Mouse (Mus musculus): ENCODE measurements around the gene Rem1. TPM values are rescaled to one million over a fixed set of nuclear protein-coding genes. Genes with fewer than 3 reads are reported as not detected.

The Rem1 gene
- polyA plus RNA-seq, 1 experiment: 0.48 TPM

DNA sequence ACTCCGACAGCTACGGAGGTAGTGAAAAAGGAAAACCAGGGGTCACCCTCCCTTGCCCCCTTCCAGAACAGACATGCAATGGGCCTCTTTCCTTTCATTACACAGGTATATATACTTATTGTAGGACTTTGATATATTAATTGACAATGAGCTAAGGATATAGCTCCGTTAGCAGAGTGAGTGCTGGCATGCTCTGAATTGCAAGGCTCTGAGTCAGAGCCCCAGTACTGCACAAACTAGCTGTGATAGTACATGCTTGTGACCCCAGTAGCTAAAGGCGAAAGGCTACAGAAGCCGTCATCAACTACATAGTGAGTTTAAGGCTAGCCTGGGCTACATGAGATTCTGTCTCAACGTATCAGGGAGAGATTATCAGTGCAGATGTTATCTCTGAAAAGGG lies 3.2 kb downstream of the Rem1 start:
- no peak for TF ChIP-seq CTCF (IDR thresholded peaks at IDR 0.05; ENCODE audit: borderline replicate concordance, extremely low read depth, insufficient read depth, insufficient read length)
- TF ChIP-seq POLR2A (IDR thresholded peaks at IDR 0.05; ENCODE audit: borderline replicate concordance, extremely low read depth, insufficient read depth, insufficient read length, poor library complexity, severe bottlenecking): no peak

DNA sequence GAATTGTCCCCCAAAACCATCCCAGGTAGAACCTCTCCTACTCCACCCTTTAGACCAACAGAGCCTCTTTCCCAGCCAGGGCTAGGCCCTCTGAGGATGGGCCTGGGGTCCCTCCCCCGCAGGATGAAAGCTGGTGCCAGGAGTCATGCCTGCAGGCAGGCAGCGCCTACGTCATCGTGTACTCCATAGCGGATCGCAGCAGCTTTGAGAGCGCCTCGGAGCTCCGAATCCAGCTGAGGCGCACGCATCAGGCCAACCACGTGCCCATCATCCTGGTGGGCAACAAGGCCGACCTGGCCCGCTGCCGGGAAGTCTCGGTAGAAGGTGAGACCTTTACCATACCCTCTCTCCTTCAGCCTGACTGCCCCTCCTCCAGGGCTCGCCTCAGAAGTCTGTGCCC lies 6.6 kb downstream of the Rem1 start:
- peak; percentile 53 for DNase-seq (ENCODE audit: low read depth)
- TF ChIP-seq CTCF (IDR thresholded peaks at IDR 0.05; ENCODE audit: borderline replicate concordance, extremely low read depth, insufficient read depth, insufficient read length) (no peak), POLR2A (IDR thresholded peaks at IDR 0.05; ENCODE audit: borderline replicate concordance, extremely low read depth, insufficient read depth, insufficient read length, poor library complexity, severe bottlenecking) (no peak)

More for the DNA sequence above, 3.2 kb downstream of the Rem1 start:
- DNase-seq (ENCODE audit: low read depth): no peak

DNA sequence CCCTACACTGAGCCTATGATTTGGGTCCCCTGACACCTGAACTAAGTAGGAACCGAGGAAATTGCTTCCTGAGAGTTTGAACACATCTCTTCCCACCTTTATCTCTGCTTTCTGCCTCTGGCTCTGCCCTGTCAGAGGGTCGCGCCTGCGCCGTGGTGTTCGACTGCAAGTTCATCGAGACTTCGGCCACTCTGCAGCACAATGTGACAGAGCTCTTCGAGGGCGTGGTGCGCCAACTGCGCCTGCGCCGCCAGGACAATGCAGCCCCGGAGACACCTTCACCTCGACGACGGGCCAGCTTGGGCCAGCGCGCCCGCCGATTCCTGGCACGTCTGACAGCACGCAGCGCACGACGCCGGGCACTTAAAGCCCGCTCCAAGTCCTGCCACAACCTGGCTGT lies 7.6 kb downstream of the Rem1 start:
- no peak for TF ChIP-seq CTCF (IDR thresholded peaks at IDR 0.05; ENCODE audit: borderline replicate concordance, extremely low read depth, insufficient read depth, insufficient read length)
- no peak for TF ChIP-seq POLR2A (IDR thresholded peaks at IDR 0.05; ENCODE audit: borderline replicate concordance, extremely low read depth, insufficient read depth, insufficient read length, poor library complexity, severe bottlenecking)
- no peak for DNase-seq (ENCODE audit: low read depth)

DNA sequence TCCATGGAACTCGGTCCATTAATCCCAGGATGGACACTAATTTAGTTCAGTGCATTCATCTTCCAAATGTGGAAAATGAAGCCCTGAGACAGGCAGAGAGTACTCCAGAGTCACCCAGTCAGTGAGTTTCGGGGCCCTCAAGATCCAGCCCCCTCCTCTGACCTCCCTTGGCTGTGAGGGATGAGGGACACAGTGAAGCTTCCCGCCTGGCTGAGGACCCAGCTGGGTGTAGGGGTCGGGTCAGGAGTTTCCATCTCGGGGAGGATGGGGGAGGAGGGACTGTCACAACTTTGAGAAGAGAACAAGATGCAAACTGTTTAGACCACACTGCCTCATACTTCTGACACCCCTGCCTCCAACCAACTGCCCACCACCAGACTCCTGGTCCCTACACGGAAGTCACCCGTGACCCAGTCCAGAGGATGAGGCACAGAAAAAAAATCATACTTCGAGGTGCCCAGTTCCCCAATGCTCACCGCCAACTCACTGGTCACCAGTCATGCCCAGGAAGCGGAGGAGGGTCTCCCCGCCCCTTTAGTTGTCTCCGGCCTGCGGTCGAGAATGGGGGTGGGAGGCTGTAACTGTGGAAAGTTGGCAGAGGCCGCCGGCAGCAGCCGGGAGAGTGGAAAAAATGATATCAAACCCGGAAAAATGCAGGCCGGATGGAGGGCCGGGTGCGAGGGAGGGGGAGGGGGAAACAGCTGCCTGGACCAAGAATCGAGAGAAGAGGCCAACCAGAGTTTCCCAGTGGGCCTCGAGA lies 9.7 kb downstream of the Rem1 start:
- DNase-seq (ENCODE audit: low read depth): no peak
- TF ChIP-seq POLR2A (IDR thresholded peaks at IDR 0.05; ENCODE audit: borderline replicate concordance, extremely low read depth, insufficient read depth, insufficient read length, poor library complexity, severe bottlenecking): no peak
- TF ChIP-seq CTCF (IDR thresholded peaks at IDR 0.05; ENCODE audit: borderline replicate concordance, extremely low read depth, insufficient read depth, insufficient read length): no peak

DNA sequence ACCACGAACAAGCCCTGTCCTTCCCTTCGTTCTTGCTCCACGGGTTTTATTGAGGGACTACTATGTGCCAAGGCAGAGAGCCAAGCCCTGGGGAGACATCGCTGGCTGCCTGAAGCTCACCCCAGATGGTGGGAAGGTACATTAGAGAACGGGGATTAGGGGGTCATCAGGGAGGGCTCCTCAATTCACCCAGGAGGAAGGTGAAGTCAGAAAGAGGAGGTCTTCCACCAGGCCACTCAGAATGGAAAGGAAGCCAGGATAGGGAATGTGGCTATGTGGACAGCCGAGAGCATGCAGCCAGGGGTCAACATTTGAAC lies 10.2 kb downstream of the Rem1 start:
- no peak for DNase-seq (ENCODE audit: low read depth)
- TF ChIP-seq POLR2A (IDR thresholded peaks at IDR 0.05; ENCODE audit: borderline replicate concordance, extremely low read depth, insufficient read depth, insufficient read length, poor library complexity, severe bottlenecking) (no peak), CTCF (IDR thresholded peaks at IDR 0.05; ENCODE audit: borderline replicate concordance, extremely low read depth, insufficient read depth, insufficient read length) (no peak)

DNA sequence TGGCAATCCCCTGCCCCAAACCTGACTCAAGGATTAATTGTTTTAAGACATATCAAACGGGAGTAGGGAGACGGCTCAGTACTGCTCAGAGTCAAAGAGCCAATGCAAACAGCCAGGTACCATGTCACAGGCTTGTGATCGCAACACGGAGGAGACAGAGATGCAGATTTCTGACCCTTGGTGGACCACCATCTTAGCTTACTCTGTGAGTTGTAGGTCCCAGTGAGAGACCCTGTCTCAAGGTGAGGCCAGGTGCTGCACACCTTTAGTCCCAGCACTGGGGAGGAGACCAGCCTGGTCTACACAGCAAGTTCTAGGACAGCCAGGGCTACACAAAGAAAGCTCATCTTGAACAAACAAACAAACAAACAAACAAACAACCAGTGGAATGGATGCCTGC lies 10.6 kb downstream of the Rem1 start:
- TF ChIP-seq CTCF (IDR thresholded peaks at IDR 0.05; ENCODE audit: borderline replicate concordance, extremely low read depth, insufficient read depth, insufficient read length): no peak
- TF ChIP-seq POLR2A (IDR thresholded peaks at IDR 0.05; ENCODE audit: borderline replicate concordance, extremely low read depth, insufficient read depth, insufficient read length, poor library complexity, severe bottlenecking): no peak
- DNase-seq (ENCODE audit: low read depth): no peak

DNA sequence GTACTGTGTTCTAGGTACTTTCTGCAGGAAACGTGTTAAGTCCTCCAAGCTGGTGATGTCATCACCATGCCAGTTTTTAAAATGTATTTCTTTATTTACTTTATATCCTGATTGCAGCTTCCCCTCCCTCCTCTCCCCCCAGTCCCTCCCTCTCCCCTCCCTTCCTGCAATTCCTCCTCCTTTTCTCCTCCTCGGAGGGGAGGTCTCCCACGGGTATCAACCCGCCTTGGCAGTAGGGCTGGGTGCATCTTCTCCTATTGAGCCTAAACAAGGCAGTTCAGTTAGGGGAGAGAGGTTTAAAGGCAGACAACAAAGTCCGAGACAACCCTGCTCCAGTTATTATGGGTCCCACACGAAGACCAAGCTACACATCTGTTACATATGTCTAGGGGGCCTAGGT lies 12.1 kb downstream of the Rem1 start:
- no peak for DNase-seq (ENCODE audit: low read depth)
- TF ChIP-seq POLR2A (IDR thresholded peaks at IDR 0.05; ENCODE audit: borderline replicate concordance, extremely low read depth, insufficient read depth, insufficient read length, poor library complexity, severe bottlenecking) (no peak), CTCF (IDR thresholded peaks at IDR 0.05; ENCODE audit: borderline replicate concordance, extremely low read depth, insufficient read depth, insufficient read length) (no peak)

DNA sequence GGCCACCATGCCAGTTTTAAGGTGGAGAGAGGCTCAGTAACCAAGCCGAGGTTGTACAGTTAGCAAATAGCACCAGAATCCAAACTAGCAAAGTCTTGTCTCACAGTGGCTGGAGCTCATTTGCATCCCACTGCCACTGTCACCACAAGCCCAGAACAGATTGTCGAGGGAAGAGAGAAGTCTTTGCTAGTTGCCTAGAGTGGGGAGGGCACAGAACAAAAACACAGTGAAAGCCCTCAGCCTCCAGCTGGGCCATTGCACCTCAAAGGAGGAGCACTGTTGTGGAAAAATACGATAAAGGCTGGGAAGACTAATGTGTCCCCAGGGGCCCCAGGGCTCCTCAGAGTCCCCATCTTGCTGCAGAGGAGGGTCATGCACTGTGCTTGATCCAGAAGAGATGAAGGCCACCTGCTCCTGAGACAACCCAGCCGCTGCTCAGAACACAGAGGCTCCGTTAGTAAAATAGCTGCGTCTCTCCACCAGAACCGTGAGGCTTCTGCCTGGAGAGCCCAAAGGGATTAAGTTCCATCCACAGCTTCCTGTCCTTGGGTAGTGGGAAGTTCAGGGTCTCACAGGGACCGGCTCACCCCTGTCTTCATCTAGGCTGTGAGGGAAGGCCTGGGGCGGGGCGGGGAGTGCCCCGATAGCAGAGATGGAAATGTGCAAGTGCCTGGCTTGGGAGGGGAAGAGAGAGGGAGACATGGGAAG lies 12.8 kb downstream of the Rem1 start:
- peak; percentile 36 for DNase-seq (ENCODE audit: low read depth)
- TF ChIP-seq CTCF (IDR thresholded peaks at IDR 0.05; ENCODE audit: borderline replicate concordance, extremely low read depth, insufficient read depth, insufficient read length) (no peak), POLR2A (IDR thresholded peaks at IDR 0.05; ENCODE audit: borderline replicate concordance, extremely low read depth, insufficient read depth, insufficient read length, poor library complexity, severe bottlenecking) (no peak)

DNA sequence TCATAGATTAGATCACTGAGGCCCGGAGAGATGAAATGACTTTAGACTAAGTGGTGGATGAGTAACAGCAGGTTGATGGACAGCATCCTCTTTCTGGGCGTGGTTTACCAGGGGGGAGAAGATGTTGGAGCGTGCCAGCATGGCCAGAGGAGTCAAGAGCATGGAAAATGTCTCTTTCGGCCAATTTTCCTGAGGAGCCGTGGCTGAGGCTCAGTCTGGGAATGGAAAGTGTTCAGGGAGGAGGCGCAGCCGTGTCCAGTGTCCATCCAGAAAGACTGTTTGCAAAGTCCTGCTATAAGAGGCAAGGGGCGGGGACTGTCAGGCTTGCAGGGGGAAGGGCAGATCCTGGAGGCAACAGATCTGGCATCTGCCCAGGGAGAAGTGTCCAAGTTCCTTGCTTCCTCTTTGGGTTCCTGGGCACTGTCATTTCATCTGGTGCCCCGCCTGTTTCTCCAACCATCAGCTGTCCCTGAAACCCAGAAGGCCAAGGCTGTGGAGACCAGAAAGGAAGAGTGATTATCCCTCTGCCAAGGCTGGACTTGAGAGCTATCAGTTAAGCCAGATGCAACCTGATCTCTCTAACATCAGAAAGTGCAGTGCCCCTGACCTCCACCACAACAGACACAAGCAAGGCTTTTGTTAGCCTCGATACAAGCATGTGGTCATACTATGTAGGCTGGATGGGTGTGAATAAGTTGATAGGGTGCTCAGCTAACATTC lies 26.3 kb downstream of the Rem1 start:
- DNase-seq (ENCODE audit: low read depth): no peak
- TF ChIP-seq POLR2A (IDR thresholded peaks at IDR 0.05; ENCODE audit: borderline replicate concordance, extremely low read depth, insufficient read depth, insufficient read length, poor library complexity, severe bottlenecking) (no peak), CTCF (IDR thresholded peaks at IDR 0.05; ENCODE audit: borderline replicate concordance, extremely low read depth, insufficient read depth, insufficient read length) (no peak)

DNA sequence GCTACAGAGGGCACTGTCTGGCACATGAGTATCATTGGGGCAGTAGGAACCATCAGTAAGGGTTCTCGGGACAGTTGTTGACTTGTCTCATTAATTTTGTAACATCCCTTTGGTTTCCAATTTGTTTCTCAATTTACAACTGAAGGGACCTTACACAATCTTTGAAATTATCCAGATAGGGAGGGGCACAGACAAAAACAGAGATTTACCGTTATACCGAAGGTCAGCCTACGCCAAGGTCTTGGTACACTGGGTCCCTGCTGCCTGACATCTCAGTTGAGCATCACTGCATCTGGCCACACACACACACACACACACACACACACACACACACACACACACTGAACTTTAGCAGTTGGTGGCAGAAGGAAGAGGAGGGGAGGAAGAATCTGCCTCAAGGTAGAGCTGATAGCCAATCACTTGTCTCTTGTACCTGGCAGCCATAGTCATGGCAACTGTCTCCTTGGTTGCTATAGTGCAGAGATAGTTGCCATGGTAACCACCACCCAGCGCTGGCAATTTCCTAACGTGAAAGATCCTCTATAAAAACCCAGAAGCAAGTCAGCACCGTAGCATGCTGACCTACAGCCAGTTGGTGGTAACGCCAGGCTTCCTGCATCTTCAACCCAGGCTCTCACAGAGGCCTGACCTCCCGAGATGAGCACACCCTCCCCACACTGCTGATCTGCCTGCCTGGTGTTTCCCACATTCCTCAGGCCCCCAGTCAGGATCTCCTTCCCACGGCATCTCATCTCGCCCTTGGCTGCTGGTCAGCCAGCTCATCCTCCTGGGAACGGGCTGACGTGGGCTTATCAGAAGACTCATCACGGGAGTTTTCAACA lies 27.3 kb downstream of the Rem1 start:
- DNase-seq (ENCODE audit: low read depth): peak; percentile 96
- TF ChIP-seq CTCF (IDR thresholded peaks at IDR 0.05; ENCODE audit: borderline replicate concordance, extremely low read depth, insufficient read depth, insufficient read length): no peak
- TF ChIP-seq POLR2A (IDR thresholded peaks at IDR 0.05; ENCODE audit: borderline replicate concordance, extremely low read depth, insufficient read depth, insufficient read length, poor library complexity, severe bottlenecking): no peak

DNA sequence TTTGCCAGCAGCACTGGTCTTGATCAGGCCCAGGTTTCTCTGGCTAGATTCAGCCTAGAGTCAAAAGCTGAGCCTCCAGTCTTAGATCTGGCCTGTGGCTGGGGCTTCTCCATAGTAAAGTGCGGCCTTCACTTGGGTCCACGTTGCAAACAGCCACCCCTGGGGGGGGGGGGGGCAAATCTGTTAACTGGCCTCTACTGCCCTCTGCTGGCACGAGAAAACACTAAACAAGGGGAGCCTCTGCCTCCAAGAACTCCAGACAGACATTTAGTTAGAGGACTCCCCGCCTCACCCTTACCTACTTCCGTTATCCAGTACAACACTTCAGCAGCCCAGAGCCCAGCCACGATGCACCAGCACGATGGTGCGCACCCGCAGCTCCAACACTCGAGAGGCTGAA lies 30.6 kb downstream of the Rem1 start:
- TF ChIP-seq POLR2A (IDR thresholded peaks at IDR 0.05; ENCODE audit: borderline replicate concordance, extremely low read depth, insufficient read depth, insufficient read length, poor library complexity, severe bottlenecking) (no peak), CTCF (IDR thresholded peaks at IDR 0.05; ENCODE audit: borderline replicate concordance, extremely low read depth, insufficient read depth, insufficient read length) (peak; percentile 26; the same call in 1 of the 2 replicates)
- DNase-seq (ENCODE audit: low read depth): no peak
